Mouse (Mus musculus) heart, adult 2 months (tissue): ENCODE measurements around the gene Kcnk6.

Experiments used
- CTCF ChIP-seq: fragments of 200-600 bp; IDR thresholded peaks from 2 replicates; pipeline ENCODE4 v1.8.1; 2022; ENCODE audit warnings: antibody characterized with exemption, mild to moderate bottlenecking, moderate library complexity
- EP300 ChIP-seq: fragments of 200-500 bp; IDR thresholded peaks from 2 replicates; pipeline ENCODE4 v1.6.1; 2011; ENCODE audit warnings: low read depth, low read length, control low read depth; ENCODE audit not compliant: insufficient read depth
- POLR2A ChIP-seq: fragments of 200-500 bp; IDR thresholded peaks from 2 replicates; pipeline ENCODE4 v1.6.1; 2011; ENCODE audit warnings: mild to moderate bottlenecking, low read depth, low read length, control low read depth; ENCODE audit not compliant: insufficient read depth

DNA sequence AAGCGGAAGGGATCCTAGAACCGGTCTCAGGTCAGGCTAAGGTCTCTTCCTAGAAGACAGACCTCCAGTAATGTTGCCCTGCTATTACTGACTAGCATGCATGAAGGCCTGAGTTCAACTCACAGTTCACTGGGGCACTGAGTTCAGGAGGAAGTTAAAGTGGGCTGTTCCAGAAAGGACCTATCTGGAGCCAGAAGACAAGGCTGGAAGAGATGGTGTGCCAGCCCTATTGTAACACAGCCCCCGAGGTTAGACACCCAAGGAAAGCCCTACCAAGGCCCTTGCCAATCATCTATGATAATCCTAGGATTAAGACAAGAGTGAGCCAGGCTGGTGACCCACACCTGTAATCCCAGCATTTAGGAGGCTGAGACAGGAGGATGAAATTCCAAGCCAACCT is 798 bp downstream of the Kcnk6 start:
- TF ChIP-seq POLR2A: 0 out of 2 replicates have a peak, but pooled peaks have one; percentile 7
- no peak for TF ChIP-seq EP300
- no peak for TF ChIP-seq CTCF
